Mouse (Mus musculus) cerebellum, adult 18-20 months (tissue): ENCODE data around the gene Gnao1.

Experiments used
- DNase-seq, 2 experiments: peaks; one replicate each; pipeline ENCODE4 v3.0.0; 2021

The Gnao1 gene

DNA sequence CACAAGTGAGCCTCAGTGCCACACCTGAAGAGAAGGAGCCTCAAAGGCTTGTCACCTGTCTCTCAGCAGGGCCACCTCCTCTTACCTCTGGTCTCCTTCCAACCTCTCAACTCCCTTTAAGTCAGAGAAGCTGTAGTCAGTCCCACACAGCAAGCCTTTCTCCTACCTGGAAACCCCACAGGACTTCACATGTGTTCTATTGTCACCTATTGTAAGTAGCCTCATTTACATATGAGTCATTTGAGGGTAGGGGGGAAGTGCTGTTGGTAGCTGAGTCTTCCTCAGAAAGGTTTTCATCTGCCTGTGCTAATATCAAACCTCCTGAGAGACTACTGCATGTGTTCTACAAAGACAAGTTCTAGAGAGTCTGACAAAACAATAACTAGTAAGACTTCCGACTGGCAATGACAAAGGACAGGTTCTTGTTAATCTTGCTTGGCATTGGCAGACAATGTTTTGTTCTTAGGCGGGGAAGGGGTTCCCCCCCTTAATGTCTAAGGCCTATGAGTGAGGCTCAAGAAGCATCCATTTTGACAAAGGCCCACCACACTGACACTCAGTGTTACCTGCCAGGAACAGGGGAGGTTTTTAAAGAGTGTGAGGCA is 200.4 kb downstream of the Gnao1 start:
- DNase-seq, result no peak

DNA sequence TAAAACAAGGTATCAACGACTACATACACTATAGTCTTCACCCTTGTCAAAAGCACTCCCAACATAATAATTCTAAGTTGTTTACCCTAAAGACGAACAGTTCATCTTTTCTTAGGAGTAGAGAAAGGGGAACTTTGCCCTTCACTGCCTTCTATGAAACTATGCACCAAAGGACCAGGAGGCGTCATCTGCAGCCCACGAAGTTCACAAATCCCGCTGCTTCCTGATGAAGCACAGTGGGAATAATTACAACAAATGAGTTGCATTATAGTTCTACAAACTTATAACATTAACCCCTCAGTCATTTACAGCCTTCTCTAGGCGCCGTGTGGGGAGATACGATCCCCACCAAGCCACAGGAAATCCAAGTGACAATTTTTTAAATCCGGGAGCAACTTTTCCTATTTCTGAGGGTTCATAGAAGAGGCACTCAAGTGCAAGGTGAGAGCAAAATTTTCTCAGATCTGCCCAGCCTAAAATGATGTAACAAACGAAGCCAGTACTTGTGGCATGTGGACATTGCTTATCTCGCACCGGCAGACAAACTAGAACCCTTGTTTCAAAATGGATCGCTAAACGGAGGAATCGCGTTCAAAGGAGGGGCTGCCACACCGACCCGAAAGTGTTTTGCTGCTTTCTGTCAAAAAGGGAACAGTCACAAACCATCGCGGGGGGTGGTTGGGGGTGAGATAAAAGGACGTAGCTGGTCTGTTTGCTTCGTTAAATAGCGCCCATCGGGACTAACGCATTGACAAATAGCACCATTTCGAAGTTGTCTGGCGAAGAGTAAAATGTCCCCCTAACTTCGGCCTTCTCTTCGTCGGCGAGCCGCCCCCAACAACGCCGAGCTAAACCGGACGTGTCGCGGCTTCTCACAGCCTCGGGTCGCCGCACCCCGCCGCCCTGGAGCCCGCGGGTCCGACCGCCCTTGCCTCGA is 201.6 kb downstream of the Gnao1 start:
- no peak for DNase-seq

DNA sequence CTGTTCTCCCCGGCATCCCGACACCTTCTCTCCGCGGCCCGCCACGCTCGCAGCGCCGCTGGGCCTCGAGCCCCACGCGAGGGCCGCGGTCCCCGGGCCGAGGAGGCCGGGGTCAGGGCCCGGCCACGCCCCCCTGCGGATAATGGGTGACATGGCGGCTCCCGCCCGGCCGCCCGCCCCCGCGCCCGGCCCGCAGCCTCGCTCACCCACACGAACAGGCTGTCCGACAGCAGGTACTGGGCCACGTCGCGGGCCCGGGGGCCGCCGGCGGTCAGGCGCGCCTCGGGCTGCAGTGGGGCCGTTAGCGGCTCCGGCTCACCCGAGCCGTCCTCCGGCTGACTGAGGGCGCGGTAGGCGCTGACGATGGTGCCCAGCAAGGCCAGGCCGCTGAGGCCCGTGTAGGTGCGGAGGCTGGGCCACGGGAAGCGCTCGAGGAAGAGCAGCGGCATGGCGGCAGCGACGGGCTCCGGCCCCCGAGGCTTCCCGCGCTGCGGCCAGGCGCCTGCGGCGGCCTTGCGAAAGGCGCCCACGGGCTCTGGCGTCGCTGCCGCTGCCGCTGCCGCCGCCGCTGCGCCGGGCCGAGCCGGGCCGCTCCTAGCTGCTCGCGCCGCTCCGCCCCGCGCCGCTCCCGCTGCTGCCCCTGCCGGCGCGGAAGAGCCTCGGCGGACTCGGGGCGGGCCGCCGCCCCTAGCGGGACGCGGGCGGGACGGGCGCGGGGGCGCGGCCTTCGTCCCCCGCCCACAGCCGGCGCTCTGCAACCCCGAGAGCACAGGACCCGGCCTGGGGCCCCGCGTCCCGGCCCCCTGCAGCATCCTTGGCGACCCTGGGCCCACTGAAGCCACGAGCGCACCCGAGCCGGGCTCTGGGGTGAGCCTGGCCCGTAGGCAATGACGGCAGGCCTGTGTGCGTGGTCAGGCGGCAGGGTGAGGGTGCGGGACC is 202.5 kb downstream of the Gnao1 start, which contains the start of gene Amfr:
Gene Amfr (minus strand): TSS at position 830 of the 939 bp plus-strand sequence.
- peak; percentile 63 to 83 for DNase-seq

GRCm38 (mm10) chr8:94013026-94013612 is 203.4 kb downstream of the Gnao1 start:
- DNase-seq, result no peak
